Mouse (Mus musculus) right cerebral cortex, postnatal 14 days (tissue): Measurements from ENCODE around the gene Chmp6.
A peak's percentile ranks its signal among the peaks of the same experiment; 100 is the strongest.

Source experiments
- DNase-seq: peaks from one replicate; pipeline ENCODE4 v3.0.0; 2022

Chmp6 gene

GRCm38 (mm10) chr11:119913291-119913934 is at the start of gene Chmp6:
Gene Chmp6 (plus strand): TSS chr11:119913441.
- peak; percentile 90 for DNase-seq

- DNase-seq, result no peak
Measured at GRCm38 (mm10) chr11:119866837-119867236, 46.4 kb upstream of the Chmp6 start.

GRCm38 (mm10) chr11:119868138-119868537 is 45.1 kb upstream of the Chmp6 start:
- no peak for DNase-seq

DNA sequence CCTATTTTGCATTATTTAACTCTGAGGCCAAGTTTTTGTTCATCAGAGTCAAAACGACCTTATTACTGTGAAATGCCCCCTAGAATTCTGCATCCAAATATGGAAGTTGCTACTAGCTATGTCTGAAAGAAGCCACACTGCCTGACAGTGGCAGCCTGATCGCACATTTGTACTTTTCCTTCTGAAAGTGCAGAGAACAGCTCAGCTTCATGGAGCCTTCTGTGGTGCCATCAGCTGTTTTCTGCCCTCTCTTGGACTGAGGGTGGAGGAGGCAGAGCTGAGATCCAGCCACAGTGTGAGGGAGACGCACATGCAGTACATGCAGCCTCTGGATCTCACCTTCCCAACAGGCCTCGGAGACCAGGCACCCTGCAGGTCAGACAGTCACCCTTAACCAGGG is 44.7 kb upstream of the Chmp6 start:
- no peak for DNase-seq

GRCm38 (mm10) chr11:119871141-119871540 is 42.1 kb upstream of the Chmp6 start:
- no peak for DNase-seq

GRCm38 (mm10) chr11:119873643-119874042 is 39.6 kb upstream of the Chmp6 start:
- no peak for DNase-seq

GRCm38 (mm10) chr11:119874841-119875240 is 38.4 kb upstream of the Chmp6 start:
- DNase-seq, result no peak

DNA sequence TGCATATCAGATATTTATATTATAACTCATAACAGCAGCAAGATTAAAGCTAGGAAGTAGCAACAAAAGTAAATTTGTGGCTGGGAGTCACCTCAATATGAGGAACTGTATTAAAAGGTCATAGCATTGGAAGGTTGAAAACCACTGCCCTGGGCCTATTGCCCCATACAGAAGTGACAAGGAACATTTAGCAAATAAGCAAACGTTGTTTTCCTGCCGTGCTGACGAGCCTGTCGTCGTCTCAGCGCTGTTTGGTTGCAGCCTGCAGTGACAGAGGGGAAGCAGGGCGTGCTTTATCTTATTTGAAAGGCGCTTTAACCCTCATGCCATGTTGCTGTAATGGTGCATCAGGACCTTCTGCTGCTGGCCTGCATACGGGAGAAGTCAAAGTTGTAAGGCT is 37.6 kb upstream of the Chmp6 start:
- no peak for DNase-seq

- no peak for DNase-seq
Measured at GRCm38 (mm10) chr11:119877124-119877523, 36.1 kb upstream of the Chmp6 start.

- DNase-seq, result no peak
Measured at GRCm38 (mm10) chr11:119879573-119879972, 33.7 kb upstream of the Chmp6 start.

GRCm38 (mm10) chr11:119883646-119884045 is 29.6 kb upstream of the Chmp6 start:
- no peak for DNase-seq

- DNase-seq, result no peak
Measured at GRCm38 (mm10) chr11:119889966-119890365, 23.3 kb upstream of the Chmp6 start.

GRCm38 (mm10) chr11:119891601-119892215 is 21.5 kb upstream of the Chmp6 start:
- DNase-seq, result no peak

- no peak for DNase-seq
Measured at GRCm38 (mm10) chr11:119893667-119894236, 19.5 kb upstream of the Chmp6 start.

DNA sequence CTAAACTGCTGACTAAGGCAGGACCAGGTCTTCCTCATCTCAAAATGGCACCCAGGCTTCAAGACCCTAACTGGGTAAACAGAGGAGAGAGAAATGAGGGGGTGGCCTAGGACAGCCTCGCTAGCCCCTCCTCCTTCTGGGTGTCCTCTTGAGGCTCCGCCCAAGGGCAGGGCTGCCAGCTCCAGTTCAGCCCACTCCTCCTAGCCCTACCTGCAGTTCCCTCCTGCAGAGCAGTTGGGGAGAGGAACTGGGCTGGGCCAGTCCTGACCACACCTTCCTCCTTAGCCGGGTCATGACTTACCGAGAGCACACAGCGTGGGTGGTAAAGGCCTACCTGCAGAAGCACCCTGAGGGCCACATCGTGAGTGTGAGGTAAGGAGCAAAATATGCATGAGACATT is 18.6 kb upstream of the Chmp6 start:
- DNase-seq, result no peak

- DNase-seq, result no peak
Measured at GRCm38 (mm10) chr11:119897041-119897440, 16.2 kb upstream of the Chmp6 start.

- DNase-seq, result no peak
Measured at GRCm38 (mm10) chr11:119898976-119899375, 14.3 kb upstream of the Chmp6 start.

GRCm38 (mm10) chr11:119901174-119901573 is 12.1 kb upstream of the Chmp6 start:
- DNase-seq, result no peak

DNA sequence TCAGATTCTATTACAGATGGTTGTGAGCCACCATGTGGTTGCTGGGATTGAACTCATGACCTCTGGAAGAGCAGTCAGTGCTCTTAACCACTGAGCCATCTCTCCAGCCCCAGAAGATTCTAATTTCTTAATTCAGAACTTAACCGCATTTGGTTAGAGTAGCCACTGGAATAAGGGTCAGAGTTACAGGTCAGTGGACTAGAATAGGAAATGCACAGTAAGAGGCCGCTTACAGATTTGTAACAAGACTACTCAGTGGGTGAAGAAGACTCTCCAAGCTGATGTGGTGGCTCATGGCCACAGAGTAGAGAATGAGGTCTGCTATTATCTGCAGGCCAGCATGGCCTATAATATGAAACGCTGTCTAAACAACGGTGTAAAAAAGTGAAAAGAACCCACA is 10.3 kb upstream of the Chmp6 start:
- DNase-seq, result no peak

GRCm38 (mm10) chr11:119904621-119905286 is 8.5 kb upstream of the Chmp6 start:
- peak; percentile 82 for DNase-seq

GRCm38 (mm10) chr11:119905794-119906193 is 7.4 kb upstream of the Chmp6 start:
- no peak for DNase-seq

DNA sequence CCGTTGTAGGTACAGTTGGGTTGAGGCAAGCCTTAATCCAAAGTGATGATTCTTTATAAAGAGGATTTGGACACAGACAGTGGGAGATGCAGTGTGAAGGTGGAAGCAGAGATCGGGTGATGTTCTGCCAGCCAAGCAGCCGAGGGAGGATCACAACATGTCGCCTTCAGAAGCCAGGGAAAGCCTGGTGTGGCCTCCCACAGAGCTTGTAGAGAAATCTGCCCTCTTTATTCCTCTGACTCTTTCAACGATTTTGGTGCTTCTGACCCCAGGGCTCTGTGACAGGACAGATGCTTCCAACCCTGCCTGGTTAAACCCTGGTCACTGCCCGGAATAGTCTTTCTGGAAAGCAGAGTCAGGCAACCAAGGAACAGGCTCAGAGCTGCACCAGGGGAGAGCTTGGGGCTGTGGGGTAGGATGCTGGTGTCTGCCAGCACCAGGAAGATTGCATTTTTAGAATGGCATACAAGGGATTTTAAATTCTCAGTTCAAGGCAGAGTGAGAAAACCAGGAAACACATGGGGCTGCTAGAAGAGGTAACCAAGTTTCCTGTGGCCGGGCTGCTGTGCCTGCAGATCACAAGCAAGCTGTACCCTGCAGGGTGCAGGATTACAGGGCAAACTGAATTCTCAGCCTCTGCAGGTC is 6.1 kb upstream of the Chmp6 start:
- no peak for DNase-seq

GRCm38 (mm10) chr11:119907711-119908110 is 5.5 kb upstream of the Chmp6 start:
- no peak for DNase-seq
